Mouse (Mus musculus) heart, adult 2 months (tissue): ENCODE results near the gene Sdk2.

Experiments used
- CTCF ChIP-seq: fragments of 200-600 bp; IDR thresholded peaks from 2 replicates; pipeline ENCODE4 v1.8.1; 2022; ENCODE audit warnings: antibody characterized with exemption, mild to moderate bottlenecking, moderate library complexity
- EP300 ChIP-seq: fragments of 200-500 bp; IDR thresholded peaks from 2 replicates; pipeline ENCODE4 v1.6.1; 2011; ENCODE audit warnings: low read depth, low read length, control low read depth; ENCODE audit not compliant: insufficient read depth
- POLR2A ChIP-seq: fragments of 200-500 bp; IDR thresholded peaks from 2 replicates; pipeline ENCODE4 v1.6.1; 2011; ENCODE audit warnings: mild to moderate bottlenecking, low read depth, low read length, control low read depth; ENCODE audit not compliant: insufficient read depth

GRCm38 (mm10) chr11:113789101-113789500, 277.7 kb downstream of the Sdk2 start:
- TF ChIP-seq POLR2A (no peak), CTCF (no peak), EP300 (no peak)
